Mouse (Mus musculus): ENCODE data around the gene Stk32c. TPM values are rescaled to one million over a fixed set of nuclear protein-coding genes. Genes with fewer than 3 reads are reported as not detected.
A peak's percentile ranks its signal among the peaks of the same experiment; 100 is the strongest.

Gene Stk32c
- polyA plus RNA-seq, 1 experiment: 5.1 TPM

- H3K4me3 ChIP-seq (ENCODE audit: control insufficient read depth, low read depth, low read length): no peak overlapping the region
- H3K27me3 ChIP-seq (ENCODE audit: control insufficient read depth, insufficient read depth, low read length): no peaks in the 10 kb centered on the region
- H3K36me3 ChIP-seq (ENCODE audit: control insufficient read depth, insufficient read depth, low read length): no peaks in the 10 kb centered on the region
- no peaks in the 10 kb centered on the region for H3K4me1 ChIP-seq (ENCODE audit: control insufficient read depth, insufficient read depth, low read length)
- H3K27ac ChIP-seq (ENCODE audit: control insufficient read depth, insufficient read depth, low read depth, low read length): no peak overlapping the region
- no peak for TF ChIP-seq POLR2A (IDR thresholded peaks at IDR 0.05; ENCODE audit: control insufficient read depth, low read depth, low read length)
- no peak for TF ChIP-seq CTCF (IDR thresholded peaks at IDR 0.05; ENCODE audit: control insufficient read depth, insufficient read depth, insufficient replicate concordance, low read depth, low read length)
Observed at GRCm38 (mm10) chr7:139131538-139131937, 81.6 kb downstream of the Stk32c start.

- H3K4me3 ChIP-seq (ENCODE audit: control insufficient read depth, low read depth, low read length): no peak overlapping the region
- no peaks in the 10 kb centered on the region for H3K4me1 ChIP-seq (ENCODE audit: control insufficient read depth, insufficient read depth, low read length)
- no peaks in the 10 kb centered on the region for H3K27me3 ChIP-seq (ENCODE audit: control insufficient read depth, insufficient read depth, low read length)
- no peak overlapping the region for H3K27ac ChIP-seq (ENCODE audit: control insufficient read depth, insufficient read depth, low read depth, low read length)
- TF ChIP-seq CTCF (IDR thresholded peaks at IDR 0.05; ENCODE audit: control insufficient read depth, insufficient read depth, insufficient replicate concordance, low read depth, low read length) (no peak), POLR2A (IDR thresholded peaks at IDR 0.05; ENCODE audit: control insufficient read depth, low read depth, low read length) (no peak)
- H3K36me3 ChIP-seq (ENCODE audit: control insufficient read depth, insufficient read depth, low read length): no peaks in the 10 kb centered on the region
Observed at GRCm38 (mm10) chr7:139130361-139130760, 82.7 kb downstream of the Stk32c start.

DNA sequence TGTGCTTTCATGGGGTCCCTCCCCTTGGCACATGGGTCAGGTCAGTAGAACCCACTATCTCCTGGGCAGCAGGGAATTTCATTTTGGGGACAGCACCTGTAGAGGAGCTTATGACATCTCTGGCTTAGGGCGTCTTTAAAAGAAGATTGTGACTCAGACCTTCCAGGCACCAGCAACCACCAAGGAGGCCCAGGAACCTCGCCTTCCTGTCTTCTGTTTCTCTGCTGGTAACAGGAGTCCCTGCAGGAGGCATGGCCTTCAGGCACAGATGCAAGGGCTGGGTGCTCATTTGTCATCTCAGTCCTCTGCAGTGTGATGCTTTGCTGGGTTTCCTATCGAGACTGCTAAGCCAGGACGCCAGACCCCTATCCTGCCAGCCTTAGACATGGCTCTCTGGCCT, 84.1 kb downstream of the Stk32c start:
- Histone ChIP-seq H3K27me3 (ENCODE audit: control insufficient read depth, insufficient read depth, low read length) (no peaks in the 10 kb centered on the region), H3K4me3 (ENCODE audit: control insufficient read depth, low read depth, low read length) (no peak overlapping the region), H3K36me3 (ENCODE audit: control insufficient read depth, insufficient read depth, low read length) (no peaks in the 10 kb centered on the region), H3K4me1 (ENCODE audit: control insufficient read depth, insufficient read depth, low read length) (no peaks in the 10 kb centered on the region), H3K27ac (ENCODE audit: control insufficient read depth, insufficient read depth, low read depth, low read length) (no peak overlapping the region)
- TF ChIP-seq CTCF (IDR thresholded peaks at IDR 0.05; ENCODE audit: control insufficient read depth, insufficient read depth, insufficient replicate concordance, low read depth, low read length) (no peak), POLR2A (IDR thresholded peaks at IDR 0.05; ENCODE audit: control insufficient read depth, low read depth, low read length) (no peak)

GRCm38 (mm10) chr7:139126549-139126948, 86.6 kb downstream of the Stk32c start:
- no peaks in the 10 kb centered on the region for H3K27me3 ChIP-seq (ENCODE audit: control insufficient read depth, insufficient read depth, low read length)
- H3K4me3 ChIP-seq (ENCODE audit: control insufficient read depth, low read depth, low read length): no peak overlapping the region
- no peaks in the 10 kb centered on the region for H3K36me3 ChIP-seq (ENCODE audit: control insufficient read depth, insufficient read depth, low read length)
- TF ChIP-seq POLR2A (IDR thresholded peaks at IDR 0.05; ENCODE audit: control insufficient read depth, low read depth, low read length) (no peak), CTCF (IDR thresholded peaks at IDR 0.05; ENCODE audit: control insufficient read depth, insufficient read depth, insufficient replicate concordance, low read depth, low read length) (no peak)
- no peaks in the 10 kb centered on the region for H3K4me1 ChIP-seq (ENCODE audit: control insufficient read depth, insufficient read depth, low read length)
- H3K27ac ChIP-seq (ENCODE audit: control insufficient read depth, insufficient read depth, low read depth, low read length): no peak overlapping the region

- H3K4me1 ChIP-seq (ENCODE audit: control insufficient read depth, insufficient read depth, low read length): no peaks in the 10 kb centered on the region
- no peak for TF ChIP-seq CTCF (IDR thresholded peaks at IDR 0.05; ENCODE audit: control insufficient read depth, insufficient read depth, insufficient replicate concordance, low read depth, low read length)
- TF ChIP-seq POLR2A (IDR thresholded peaks at IDR 0.05; ENCODE audit: control insufficient read depth, low read depth, low read length): no peak
- no peaks in the 10 kb centered on the region for H3K36me3 ChIP-seq (ENCODE audit: control insufficient read depth, insufficient read depth, low read length)
- H3K27me3 ChIP-seq (ENCODE audit: control insufficient read depth, insufficient read depth, low read length): no peaks in the 10 kb centered on the region
- H3K27ac ChIP-seq (ENCODE audit: control insufficient read depth, insufficient read depth, low read depth, low read length): no peak overlapping the region
- H3K4me3 ChIP-seq (ENCODE audit: control insufficient read depth, low read depth, low read length): no peak overlapping the region
Observed at GRCm38 (mm10) chr7:139125881-139126280, 87.2 kb downstream of the Stk32c start.

- Histone ChIP-seq H3K4me3 (ENCODE audit: control insufficient read depth, low read depth, low read length) (no peak overlapping the region), H3K27me3 (ENCODE audit: control insufficient read depth, insufficient read depth, low read length) (no peaks in the 10 kb centered on the region), H3K36me3 (ENCODE audit: control insufficient read depth, insufficient read depth, low read length) (no peaks in the 10 kb centered on the region), H3K4me1 (ENCODE audit: control insufficient read depth, insufficient read depth, low read length) (no peaks in the 10 kb centered on the region), H3K27ac (ENCODE audit: control insufficient read depth, insufficient read depth, low read depth, low read length) (no peak overlapping the region)
- TF ChIP-seq CTCF (IDR thresholded peaks at IDR 0.05; ENCODE audit: control insufficient read depth, insufficient read depth, insufficient replicate concordance, low read depth, low read length) (no peak), POLR2A (IDR thresholded peaks at IDR 0.05; ENCODE audit: control insufficient read depth, low read depth, low read length) (no peak)
Observed at GRCm38 (mm10) chr7:139119775-139120153, 93.3 kb downstream of the Stk32c start.

DNA sequence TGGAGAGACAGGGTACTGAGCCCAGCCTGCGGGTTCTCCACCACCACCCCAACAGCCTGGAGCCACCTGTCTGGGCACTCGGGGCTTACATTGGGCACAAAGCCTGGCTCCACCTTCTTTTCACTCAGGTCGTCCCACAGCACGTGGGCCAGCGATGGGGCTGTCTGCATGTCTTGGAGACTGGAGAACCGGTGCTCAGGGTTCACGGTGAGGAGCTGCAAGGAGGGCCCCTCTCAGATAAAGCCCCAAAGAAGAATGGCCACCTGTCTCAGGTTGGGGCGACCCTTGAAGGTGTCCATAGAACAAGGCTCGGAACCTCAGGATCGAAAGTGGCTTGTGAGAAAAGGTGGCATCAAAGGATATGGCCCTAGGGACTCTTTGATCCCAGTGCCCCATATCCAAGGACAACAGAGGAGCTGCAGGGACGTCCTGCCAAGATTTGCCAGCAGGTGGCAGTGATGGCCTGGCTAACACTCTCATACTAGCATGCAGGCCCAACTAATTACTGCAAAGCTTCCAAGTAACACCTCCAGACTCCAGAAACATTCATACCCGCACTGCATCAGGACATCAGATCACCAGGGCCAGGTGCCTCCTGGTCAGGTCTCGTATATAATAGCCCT, 93.8 kb downstream of the Stk32c start:
- H3K4me3 ChIP-seq (ENCODE audit: control insufficient read depth, low read depth, low read length): no peak overlapping the region
- H3K27ac ChIP-seq (ENCODE audit: control insufficient read depth, insufficient read depth, low read depth, low read length): no peak overlapping the region
- no peaks in the 10 kb centered on the region for H3K27me3 ChIP-seq (ENCODE audit: control insufficient read depth, insufficient read depth, low read length)
- H3K4me1 ChIP-seq (ENCODE audit: control insufficient read depth, insufficient read depth, low read length): no peaks in the 10 kb centered on the region
- H3K36me3 ChIP-seq (ENCODE audit: control insufficient read depth, insufficient read depth, low read length): no peaks in the 10 kb centered on the region
- TF ChIP-seq CTCF (IDR thresholded peaks at IDR 0.05; ENCODE audit: control insufficient read depth, insufficient read depth, insufficient replicate concordance, low read depth, low read length) (peak; percentile 89; the same call in 1 of the 2 replicates), POLR2A (IDR thresholded peaks at IDR 0.05; ENCODE audit: control insufficient read depth, low read depth, low read length) (no peak)
